Mouse (Mus musculus) thymus, postnatal 25 days (tissue): ENCODE data around the gene Tmprss9.

Experiments used
- DNase-seq: peaks from one replicate; pipeline ENCODE4 v3.0.0; 2022

Gene Tmprss9

GRCm38 (mm10) chr10:80843087-80843930 lies 28.3 kb upstream of the Tmprss9 start:
- no peak for DNase-seq

GRCm38 (mm10) chr10:80843931-80844547 lies 27.6 kb upstream of the Tmprss9 start, which contains the start of gene Lingo3:
Lingo3 (minus strand) TSS chr10:80844039.
- no peak for DNase-seq

GRCm38 (mm10) chr10:80845055-80845693 lies 26.5 kb upstream of the Tmprss9 start:
- no peak for DNase-seq

GRCm38 (mm10) chr10:80845732-80846131 lies 25.9 kb upstream of the Tmprss9 start:
- DNase-seq = no peak

- peak; percentile 75 for DNase-seq
These were observed 23.1 kb upstream of the Tmprss9 start for GRCm38 (mm10) chr10:80848571-80848970.

- DNase-seq = peak; percentile 99
These were observed 16.5 kb upstream of the Tmprss9 start, which contains the start of the genes Lsm7 and Sppl2b for GRCm38 (mm10) chr10:80854913-80855748. Lsm7 (minus strand) TSS chr10:80855209. Sppl2b (plus strand) TSS chr10:80855275.

- DNase-seq = no peak
These were observed 15.9 kb upstream of the Tmprss9 start for GRCm38 (mm10) chr10:80855749-80856073.

GRCm38 (mm10) chr10:80856267-80856666 lies 15.4 kb upstream of the Tmprss9 start:
- no peak for DNase-seq

GRCm38 (mm10) chr10:80856908-80857307 lies 14.7 kb upstream of the Tmprss9 start:
- no peak for DNase-seq

GRCm38 (mm10) chr10:80857386-80857785 lies 14.3 kb upstream of the Tmprss9 start:
- no peak for DNase-seq

- DNase-seq = no peak
These were observed 13.8 kb upstream of the Tmprss9 start for GRCm38 (mm10) chr10:80857848-80858247.

GRCm38 (mm10) chr10:80858350-80858935 lies 13.2 kb upstream of the Tmprss9 start:
- DNase-seq = no peak

GRCm38 (mm10) chr10:80862305-80862704 lies 9.3 kb upstream of the Tmprss9 start:
- DNase-seq = no peak

GRCm38 (mm10) chr10:80864446-80864845 lies 7.2 kb upstream of the Tmprss9 start:
- DNase-seq = no peak

- no peak for DNase-seq
These were observed 655 bp upstream of the Tmprss9 start for GRCm38 (mm10) chr10:80870993-80871392.

- DNase-seq = no peak
These were observed 2.4 kb downstream of the Tmprss9 start for GRCm38 (mm10) chr10:80874035-80874434.

- peak; percentile 68 for DNase-seq
These were observed 4.4 kb downstream of the Tmprss9 start for GRCm38 (mm10) chr10:80876028-80876427.

- no peak for DNase-seq
These were observed 4.9 kb downstream of the Tmprss9 start for GRCm38 (mm10) chr10:80876594-80876993.

- DNase-seq = peak; percentile 76
These were observed 8.5 kb downstream of the Tmprss9 start for GRCm38 (mm10) chr10:80880131-80880641.

- DNase-seq = no peak
These were observed 9.3 kb downstream of the Tmprss9 start for GRCm38 (mm10) chr10:80880901-80881300.

- DNase-seq = peak; percentile 84
These were observed 9.7 kb downstream of the Tmprss9 start for GRCm38 (mm10) chr10:80881301-80881700.

- no peak for DNase-seq
These were observed 15.5 kb downstream of the Tmprss9 start for GRCm38 (mm10) chr10:80887181-80887580.
